Mouse (Mus musculus) layer of hippocampus, adult 8-10 months (tissue): ENCODE measurements around the gene Wdr66. TPM values are rescaled to one million over a fixed set of nuclear protein-coding genes. Genes with fewer than 3 reads are reported as not detected.

Experiments used
- DNase-seq, 2 experiments: peaks; one replicate each; pipeline ENCODE4 v3.0.0; 2022; ENCODE audit warnings: low spot score in 2 of 2
- total RNA-seq, 4 experiments: library from RNA; stranded (reverse); gene quantifications; 2 replicates each; pipeline ENCODE4 v1.2.4; 2022

Gene Wdr66
- total RNA-seq, 4 experiments from 2014 or later = 3.5 to 5.9 (median 5.2) TPM

- no peak for DNase-seq
Measured at GRCm38 (mm10) chr5:123268477-123269474, 16.9 kb downstream of the Wdr66 start.

GRCm38 (mm10) chr5:123270917-123271316, 19.0 kb downstream of the Wdr66 start:
- DNase-seq = no peak

- no peak for DNase-seq
Measured at GRCm38 (mm10) chr5:123272927-123273326, 21.0 kb downstream of the Wdr66 start.

- no peak for DNase-seq
Measured at GRCm38 (mm10) chr5:123276636-123277341, 24.9 kb downstream of the Wdr66 start.

- no peak for DNase-seq
Measured at GRCm38 (mm10) chr5:123277342-123277701, 25.4 kb downstream of the Wdr66 start.

GRCm38 (mm10) chr5:123277704-123278103, 25.8 kb downstream of the Wdr66 start:
- no peak for DNase-seq

- DNase-seq = no peak
Measured at GRCm38 (mm10) chr5:123279248-123279647, 27.3 kb downstream of the Wdr66 start.

- no peak for DNase-seq
Measured at GRCm38 (mm10) chr5:123281336-123282136, 29.6 kb downstream of the Wdr66 start.

GRCm38 (mm10) chr5:123285174-123285573, 33.3 kb downstream of the Wdr66 start:
- peak in 1 of 2 experiments; percentile 48 for DNase-seq

GRCm38 (mm10) chr5:123288079-123288478, 36.2 kb downstream of the Wdr66 start:
- no peak for DNase-seq

GRCm38 (mm10) chr5:123294653-123295052, 42.8 kb downstream of the Wdr66 start:
- no peak for DNase-seq

GRCm38 (mm10) chr5:123296224-123296806, 44.4 kb downstream of the Wdr66 start:
- DNase-seq = no peak

- no peak for DNase-seq
Measured at GRCm38 (mm10) chr5:123296972-123297754, 45.3 kb downstream of the Wdr66 start.

- DNase-seq = no peak
Measured at GRCm38 (mm10) chr5:123297830-123298229, 45.9 kb downstream of the Wdr66 start.

GRCm38 (mm10) chr5:123298526-123298925, 46.6 kb downstream of the Wdr66 start:
- DNase-seq = no peak

GRCm38 (mm10) chr5:123300496-123301034, 48.7 kb downstream of the Wdr66 start:
- DNase-seq = no peak

- DNase-seq = no peak
Measured at GRCm38 (mm10) chr5:123301780-123302521, 50.0 kb downstream of the Wdr66 start.

- no peak for DNase-seq
Measured at GRCm38 (mm10) chr5:123307630-123308282, 55.9 kb downstream of the Wdr66 start.

- DNase-seq = no peak
Measured at GRCm38 (mm10) chr5:123309816-123310215, 57.9 kb downstream of the Wdr66 start.
